19 mouse cellular contexts compared by ENCODE assay signal in the genomic region with DNA sequence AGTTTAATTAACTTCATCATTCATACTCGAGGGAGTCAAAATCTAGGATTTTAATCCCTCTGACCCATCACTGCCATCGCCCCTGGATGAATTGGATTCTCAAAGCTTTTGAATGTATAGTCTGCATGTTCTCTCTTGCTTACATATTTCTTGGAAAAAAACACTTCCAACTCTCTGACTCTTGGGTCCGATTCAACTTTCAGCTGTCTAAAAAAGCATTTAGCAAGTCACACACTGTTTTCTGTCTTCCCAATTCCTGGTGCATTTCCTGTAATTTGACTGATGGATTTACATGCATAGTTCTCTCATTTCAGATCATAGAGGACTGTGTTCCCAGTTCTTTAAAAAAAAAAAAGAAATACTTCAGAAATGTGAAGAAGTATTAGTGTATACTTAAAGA.
"Had no signal": no experiment of that assay in that cellular context is flagged by ENCODE, and none has a peak within 500 bp of the region (broad histone marks: within the 10 kb centered on the region; RNA-seq: fewer than 3 reads in every experiment).

No protein-coding gene starts in this region.

- H3K4me2 ChIP-seq: liver, embryonic 12.5 days; midbrain, embryonic 12.5 days; neural tube, embryonic 13.5 days; neural tube, embryonic 15.5 days had no signal

- DNase-seq: lung, postnatal 10 days; lung, postnatal 4 days; midbrain, embryonic 14.5 days; retina, postnatal 1 day; right cerebral cortex, adult 18-20 months; right cerebral cortex, postnatal 25 days; right cerebral cortex, postnatal 4 days; spleen, adult 18-20 months; thymus, adult 18-20 months; thymus, postnatal 14 days; thymus, postnatal 36 days had no signal

- H3K9me3 ChIP-seq: liver, embryonic 12.5 days; midbrain, embryonic 10.5 days; midbrain, embryonic 12.5 days; neural tube, embryonic 13.5 days; neural tube, embryonic 15.5 days had no signal

- H3K27me3 ChIP-seq: liver, embryonic 12.5 days; midbrain, embryonic 12.5 days; neural tube, embryonic 13.5 days; neural tube, embryonic 15.5 days had no signal

- H3K27ac ChIP-seq: liver, embryonic 12.5 days; liver, embryonic 14.5 days; midbrain, embryonic 10.5 days; midbrain, embryonic 12.5 days; neural tube, embryonic 13.5 days; neural tube, embryonic 15.5 days had no signal

- ATAC-seq: liver, embryonic 12.5 days; midbrain, embryonic 16.5 days had no signal

- H3K36me3 ChIP-seq: liver, embryonic 12.5 days; midbrain, embryonic 10.5 days; midbrain, embryonic 12.5 days; neural tube, embryonic 13.5 days; neural tube, embryonic 15.5 days had no signal

- H3K4me3 ChIP-seq: liver, embryonic 12.5 days; midbrain, embryonic 10.5 days; midbrain, embryonic 12.5 days; myocyte; neural tube, embryonic 13.5 days; neural tube, embryonic 15.5 days had no signal

- H3K4me1 ChIP-seq: liver, embryonic 12.5 days; midbrain, embryonic 10.5 days; midbrain, embryonic 12.5 days; neural tube, embryonic 13.5 days; neural tube, embryonic 15.5 days had no signal

- H3K9ac ChIP-seq: liver, embryonic 12.5 days; liver, embryonic 14.5 days; midbrain, embryonic 12.5 days; neural tube, embryonic 13.5 days; neural tube, embryonic 15.5 days had no signal
